Mouse (Mus musculus) heart, embryonic 14.5 days (tissue): ENCODE results near the gene Oscp1. TPM values are rescaled to one million over a fixed set of nuclear protein-coding genes. Genes with fewer than 3 reads are reported as not detected.

ENCODE experiments used
- ATAC-seq: fragments of 200-750 bp; cut with Nextera tagmentation; 2 replicates; pipeline ENCODE4 v1.8.0; 2017; ENCODE audit warnings: low read depth, moderate TSS enrichment; ENCODE audit not compliant: insufficient number of reproducible peaks, insufficient read depth, low FRiP score
- H3K27ac ChIP-seq, 2 experiments: fragments of 200-500 bp in 1 of 2; fragments of 300-500 bp in 1 of 2; sonication (generic) in 1 of 2; replicated peaks in 1 of 2; 2 replicates each; pipeline ENCODE4 v1.5.1; 2012 to 2014; ENCODE audit warnings: low read depth in 2 of 2, low read length in 2 of 2, control low read depth in 1 of 2, mild to moderate bottlenecking in 1 of 2, mixed read lengths in 1 of 2; ENCODE audit not compliant: control insufficient read depth in 1 of 2, insufficient read depth in 1 of 2
- H3K27me3 ChIP-seq: fragments of 300-500 bp; sonication (generic); 2 replicates; pipeline ENCODE4 v1.6.1; 2014; ENCODE audit warnings: mild to moderate bottlenecking, low read length, control low read depth; ENCODE audit not compliant: control insufficient read depth, insufficient read depth
- H3K36me3 ChIP-seq: fragments of 300-500 bp; sonication (generic); 2 replicates; pipeline ENCODE4 v1.6.1; 2014; ENCODE audit warnings: mild to moderate bottlenecking, control low read depth, low read length, mixed read lengths; ENCODE audit not compliant: control insufficient read depth, insufficient read depth
- H3K4me1 ChIP-seq, 2 experiments: fragments of 200-500 bp in 1 of 2; fragments of 300-500 bp in 1 of 2; sonication (generic) in 1 of 2; 2 replicates each; pipeline ENCODE4 v1.6.1; 2012 to 2014; ENCODE audit warnings: low read length in 2 of 2, control low read depth in 1 of 2, mixed read lengths in 1 of 2; ENCODE audit not compliant: control insufficient read depth in 2 of 2, insufficient read depth in 2 of 2
- H3K4me2 ChIP-seq: fragments of 300-500 bp; sonication (generic); 2 replicates; pipeline ENCODE4 v1.6.1; 2014; ENCODE audit warnings: mild to moderate bottlenecking, low read length
- H3K4me3 ChIP-seq, 2 experiments: fragments of 200-500 bp in 1 of 2; fragments of 300-500 bp in 1 of 2; sonication (generic) in 1 of 2; 2 replicates each; pipeline ENCODE4 v1.5.1; 2012 to 2014; ENCODE audit warnings: low read length in 2 of 2, mild to moderate bottlenecking in 2 of 2, control low read depth in 1 of 2, low read depth in 1 of 2, moderate library complexity in 1 of 2; ENCODE audit not compliant: control insufficient read depth in 1 of 2, insufficient read depth in 1 of 2
- H3K9ac ChIP-seq: fragments of 300-500 bp; sonication (generic); 2 replicates; pipeline ENCODE4 v1.6.1; 2014; ENCODE audit warnings: mild to moderate bottlenecking, low read length
- H3K9me3 ChIP-seq: fragments of 300-500 bp; sonication (generic); 2 replicates; pipeline ENCODE4 v1.6.1; 2016; ENCODE audit warnings: low read length, control low read depth; ENCODE audit not compliant: control insufficient read depth
- WGBS: fragments of 180-500 bp; shearing (Covaris S2); extraction: QIAGEN DNeasy Blood & Tissue Kit; methylation state at CpG from one replicate; pipeline ENCODE4 v1.1.7; 2014; 5-methylcytosine and 5-hydroxymethylcytosine counted together
- polyA plus RNA-seq: library from polyadenylated mRNA; unstranded; fragments of >200 nt; fragmentation: Nextera tagmentation; extraction: Ambion mirVana; gene quantifications from 2 replicates; pipeline ENCODE4 v1.2.1, GENCODE M21; 2014

Gene Oscp1
- polyA plus RNA-seq, 1 experiment from 2014 or later, result 6.4 TPM

- H3K27me3 ChIP-seq, result no peaks in the 10 kb centered on the region
- H3K4me2 ChIP-seq, result no peak overlapping the region
- H3K27ac ChIP-seq, result no peak overlapping the region
- peaks cover 7% of the 10 kb centered on the region; the same call in 1 of the 2 replicates for H3K9me3 ChIP-seq
- WGBS, result 66% methylated on average over 10 of the region's 10 CpGs
- no peak overlapping the region for H3K4me3 ChIP-seq
- H3K4me1 ChIP-seq, result peaks cover 4 to 6% of the 10 kb centered on the region in 2 experiments; a peak in 3 of 4 replicates
- no peak overlapping the region; the same call in 1 of the 2 replicates for H3K9ac ChIP-seq
- H3K36me3 ChIP-seq, result peaks cover 59% of the 10 kb centered on the region
- ATAC-seq, result no peak
Measured at GRCm38 (mm10) chr4:126123309-126124040, 65.1 kb downstream of the Oscp1 start.

GRCm38 (mm10) chr4:126130502-126130901, 72.1 kb downstream of the Oscp1 start:
- Histone ChIP-seq H3K9ac (no peak overlapping the region), H3K4me2 (0 out of 2 replicates have a peak overlapping the region, but pooled peaks have one; percentile 6), H3K9me3 (no peaks in the 10 kb centered on the region), H3K27ac (peak overlapping the region; percentile 23 to 69), H3K4me1 (peaks cover 17 to 23% of the 10 kb centered on the region in 2 experiments; a peak in 3 of 4 replicates), H3K4me3 (no peak overlapping the region), H3K27me3 (no peaks in the 10 kb centered on the region), H3K36me3 (peaks cover 74% of the 10 kb centered on the region)
- ATAC-seq, result no peak
- 67% methylated on average over 11 of the region's 11 CpGs for WGBS

- H3K9me3 ChIP-seq, result no peaks in the 10 kb centered on the region
- H3K9ac ChIP-seq, result no peak overlapping the region
- H3K27me3 ChIP-seq, result no peaks in the 10 kb centered on the region
- ATAC-seq, result no peak; the same call in 1 of the 2 replicates
- H3K36me3 ChIP-seq, result peaks cover 74% of the 10 kb centered on the region
- H3K4me3 ChIP-seq, result no peak overlapping the region
- 49% methylated on average over 10 of the region's 10 CpGs for WGBS
- no peak overlapping the region for H3K4me2 ChIP-seq
- H3K4me1 ChIP-seq, result peaks cover 17 to 23% of the 10 kb centered on the region in 2 experiments; a peak in 3 of 4 replicates
- peak overlapping the region in 1 of 2 experiments; percentile 28; a peak in 1 of 4 replicates for H3K27ac ChIP-seq
Measured at GRCm38 (mm10) chr4:126131290-126132121, 73.1 kb downstream of the Oscp1 start.

GRCm38 (mm10) chr4:126132636-126133264, 74.4 kb downstream of the Oscp1 start:
- WGBS, result 80% methylated on average over 6 of the region's 6 CpGs
- no peaks in the 10 kb centered on the region for H3K9me3 ChIP-seq
- H3K27me3 ChIP-seq, result no peaks in the 10 kb centered on the region
- no peak overlapping the region for H3K4me2 ChIP-seq
- ATAC-seq, result no peak
- 0 out of 4 replicates have a peak overlapping the region, but pooled peaks of 1 of the 2 experiments have one; percentile 7 for H3K27ac ChIP-seq
- peaks cover 75% of the 10 kb centered on the region for H3K36me3 ChIP-seq
- H3K9ac ChIP-seq, result no peak overlapping the region
- H3K4me1 ChIP-seq, result peaks cover 17 to 23% of the 10 kb centered on the region in 2 experiments; a peak in 3 of 4 replicates
- H3K4me3 ChIP-seq, result no peak overlapping the region

- ATAC-seq, result no peak
- no peak overlapping the region for H3K4me3 ChIP-seq
- WGBS, result 91% methylated on average over 4 of the region's 4 CpGs
- H3K9me3 ChIP-seq, result no peaks in the 10 kb centered on the region
- no peak overlapping the region for H3K4me2 ChIP-seq
- peaks cover 17 to 23% of the 10 kb centered on the region in 2 experiments; a peak in 3 of 4 replicates for H3K4me1 ChIP-seq
- no peak overlapping the region for H3K27ac ChIP-seq
- H3K27me3 ChIP-seq, result no peaks in the 10 kb centered on the region
- peaks cover 75% of the 10 kb centered on the region for H3K36me3 ChIP-seq
- no peak overlapping the region for H3K9ac ChIP-seq
Measured at GRCm38 (mm10) chr4:126134236-126134635, 75.9 kb downstream of the Oscp1 start.

- no peaks in the 10 kb centered on the region for H3K9me3 ChIP-seq
Measured at GRCm38 (mm10) chr4:126134639-126135038, 76.3 kb downstream of the Oscp1 start.

GRCm38 (mm10) chr4:126137773-126138172, 79.4 kb downstream of the Oscp1 start:
- Histone ChIP-seq H3K27ac (no peak overlapping the region), H3K4me3 (no peak overlapping the region), H3K4me2 (no peak overlapping the region), H3K36me3 (peaks cover 69% of the 10 kb centered on the region), H3K9me3 (no peaks in the 10 kb centered on the region), H3K4me1 (peaks cover 9 to 11% of the 10 kb centered on the region in 2 experiments; a peak in 3 of 4 replicates), H3K9ac (no peak overlapping the region), H3K27me3 (no peaks in the 10 kb centered on the region)
- ATAC-seq, result no peak
- WGBS, result 70% methylated on average over 4 of the region's 4 CpGs

More at GRCm38 (mm10) chr4:126134639-126135038, 76.3 kb downstream of the Oscp1 start:
- peaks cover 75% of the 10 kb centered on the region for H3K36me3 ChIP-seq
- 70% methylated on average over 4 of the region's 4 CpGs for WGBS
- no peak overlapping the region for H3K9ac ChIP-seq
- no peaks in the 10 kb centered on the region for H3K27me3 ChIP-seq
- H3K27ac ChIP-seq, result no peak overlapping the region
- peaks cover 17 to 23% of the 10 kb centered on the region in 2 experiments; a peak in 3 of 4 replicates for H3K4me1 ChIP-seq
- H3K4me3 ChIP-seq, result no peak overlapping the region
- no peak overlapping the region for H3K4me2 ChIP-seq
- no peak for ATAC-seq
